In the genomic region with DNA sequence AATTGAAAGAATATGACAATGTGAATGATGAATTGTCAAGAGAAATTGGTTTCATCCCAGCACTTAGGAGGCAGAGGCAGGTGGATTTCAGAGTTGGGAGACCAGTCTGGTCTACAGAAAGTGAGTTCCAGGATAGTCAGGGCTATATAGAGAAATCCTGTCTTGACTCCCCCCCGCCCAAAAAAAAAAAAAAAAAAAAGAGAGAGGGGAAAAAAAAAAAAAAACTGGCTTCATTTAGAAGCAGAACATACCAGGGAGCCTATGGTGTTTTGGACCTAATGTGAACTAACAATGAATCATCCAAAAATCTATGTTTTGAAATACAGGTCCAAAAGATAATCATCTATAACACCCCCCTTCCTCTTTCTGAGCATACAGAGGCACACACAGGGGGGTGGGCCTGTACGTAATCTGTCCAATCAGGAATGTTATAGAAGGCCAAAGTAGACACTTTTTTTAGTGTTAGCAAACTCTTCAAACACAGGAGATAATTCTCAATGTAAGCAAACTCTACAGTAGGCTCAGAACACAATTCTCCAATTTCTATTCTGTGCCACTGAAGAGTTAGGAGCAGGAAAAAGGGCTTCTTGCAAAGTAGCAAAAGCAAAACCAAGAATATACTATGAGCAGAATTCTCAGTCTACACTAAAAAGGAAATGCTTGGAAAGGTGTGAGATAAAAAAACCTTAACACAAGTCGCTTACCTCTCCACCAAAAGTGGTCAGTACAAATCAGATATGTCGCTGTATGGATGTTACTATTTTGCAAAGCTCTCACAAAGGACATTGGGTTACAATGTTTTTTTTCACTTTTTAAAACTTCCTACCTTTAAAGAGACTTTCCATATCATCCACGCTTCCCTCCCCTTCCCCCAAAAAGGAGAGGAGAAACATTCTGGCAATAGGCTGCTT, we compare ENCODE assay signal across 8 mouse cellular contexts. TPM values are rescaled to one million over a fixed set of nuclear protein-coding genes. Genes with fewer than 3 reads are reported as not detected.
DNase-seq lines count a peak whose midpoint lies in the region; ATAC-seq and TF ChIP-seq lines count a peak whose summit lies in the region.

No protein-coding gene starts in this region.

- no peaks in the 10 kb centered on the region for H3K27me3 ChIP-seq in lung, embryonic 14.5 days (ENCODE audit: insufficient read depth, low read length)
- H3K27me3 ChIP-seq in forebrain, embryonic 10.5 days (ENCODE audit: poor library complexity, severe bottlenecking), result no peaks in the 10 kb centered on the region
- no peaks in the 10 kb centered on the region for H3K27me3 ChIP-seq in limb, embryonic 12.5 days
- H3K27me3 ChIP-seq in neural tube, embryonic 15.5 days (replicated peaks), result no peaks in the 10 kb centered on the region

- H3K4me2 ChIP-seq in lung, embryonic 14.5 days, result peak overlapping the region; percentile 82
- H3K4me2 ChIP-seq in limb, embryonic 12.5 days, result peak overlapping the region; percentile 77
- peak overlapping the region; percentile 87 for H3K4me2 ChIP-seq in neural tube, embryonic 15.5 days

- DNase-seq in lung, embryonic 14.5 days, result no peak
- no peak for DNase-seq in lung, postnatal 14 days
- no peak for DNase-seq in forebrain, embryonic 10.5 days (ENCODE audit: extremely low spot score, low spot score)
- DNase-seq in urinary bladder, postnatal 14 days (ENCODE audit: low spot score), result no peak
- no peak for DNase-seq in spleen, postnatal 14 days (ENCODE audit: low spot score in 2 of 2)

- no peak overlapping the region for H3K27ac ChIP-seq in lung, embryonic 14.5 days (ENCODE audit: low read depth)
- H3K27ac ChIP-seq in forebrain, embryonic 10.5 days, result peak overlapping the region; percentile 100
- H3K27ac ChIP-seq in limb, embryonic 12.5 days, result no peak overlapping the region
- H3K27ac ChIP-seq in neural tube, embryonic 15.5 days (replicated peaks), result no peak overlapping the region

- WGBS in lung, embryonic 14.5 days, result 44% methylated on average over 5 of the region's 5 CpGs
- 58% methylated on average over 5 of the region's 5 CpGs for WGBS in forebrain, embryonic 10.5 days
- WGBS in limb, embryonic 12.5 days, result 67% methylated on average over 5 of the region's 5 CpGs
- 72% methylated on average over 5 of the region's 5 CpGs for WGBS in neural tube, embryonic 15.5 days

- H3K4me1 ChIP-seq in lung, embryonic 14.5 days (ENCODE audit: insufficient read depth), result peaks cover 12% of the 10 kb centered on the region; the same call in 1 of the 2 replicates
- H3K4me1 ChIP-seq in forebrain, embryonic 10.5 days, result peaks cover 55% of the 10 kb centered on the region
- H3K4me1 ChIP-seq in limb, embryonic 12.5 days (replicated peaks), result peaks cover 30% of the 10 kb centered on the region
- peaks cover 40% of the 10 kb centered on the region for H3K4me1 ChIP-seq in neural tube, embryonic 15.5 days

- no peaks in the 10 kb centered on the region for H3K9me3 ChIP-seq in lung, embryonic 14.5 days (ENCODE audit: low read depth, low read length)
- no peaks in the 10 kb centered on the region for H3K9me3 ChIP-seq in forebrain, embryonic 10.5 days
- H3K9me3 ChIP-seq in limb, embryonic 12.5 days, result no peaks in the 10 kb centered on the region
- no peaks in the 10 kb centered on the region for H3K9me3 ChIP-seq in neural tube, embryonic 15.5 days (replicated peaks)

- H3K36me3 ChIP-seq in lung, embryonic 14.5 days (ENCODE audit: insufficient read depth), result peaks cover 56% of the 10 kb centered on the region
- H3K36me3 ChIP-seq in forebrain, embryonic 10.5 days (replicated peaks), result peaks cover 68% of the 10 kb centered on the region
- H3K36me3 ChIP-seq in limb, embryonic 12.5 days, result peaks cover 54% of the 10 kb centered on the region
- peaks cover 42% of the 10 kb centered on the region for H3K36me3 ChIP-seq in neural tube, embryonic 15.5 days

- H3K4me3 ChIP-seq in lung, embryonic 14.5 days (ENCODE audit: low read depth, low read length), result peak overlapping the region; percentile 89
- peak overlapping the region; percentile 95 for H3K4me3 ChIP-seq in forebrain, embryonic 10.5 days
- peak overlapping the region; percentile 89 for H3K4me3 ChIP-seq in limb, embryonic 12.5 days (replicated peaks)
- H3K4me3 ChIP-seq in neural tube, embryonic 15.5 days (replicated peaks), result peak overlapping the region; percentile 95

- ATAC-seq in lung, embryonic 14.5 days (ENCODE audit: insufficient read depth), result no peak
- ATAC-seq in limb, embryonic 12.5 days (ENCODE audit: insufficient number of reproducible peaks, insufficient read depth, low FRiP score, low TSS enrichment, low read depth), result no peak
- no peak for ATAC-seq in neural tube, embryonic 15.5 days (ENCODE audit: low FRiP score)
- no peak for ATAC-seq in erythroid progenitor cell, adult 5-6 weeks (replicated peaks; ENCODE audit: low FRiP score, poor library complexity, severe bottlenecking)

- peak overlapping the region; percentile 59 for H3K9ac ChIP-seq in lung, embryonic 14.5 days
- peak overlapping the region; percentile 93 for H3K9ac ChIP-seq in limb, embryonic 12.5 days (replicated peaks)
- peak overlapping the region; percentile 51 for H3K9ac ChIP-seq in neural tube, embryonic 15.5 days (replicated peaks)

- TF ChIP-seq CTCF in lung, embryonic 14.5 days (IDR thresholded peaks at IDR 0.05; ENCODE audit: low read depth), result no peak

RNA-seq across cellular contexts. Expression of a gene that starts 1.7 kb away (rescaled TPM):
- polyA plus RNA-seq in lung, embryonic 14.5 days (2014; fragmentation: Nextera tagmentation; extraction: Ambion mirVana), result 81.2 and 83.4 TPM in 2 replicates
- 98.3 and 99.9 TPM in 2 replicates for polyA plus RNA-seq in forebrain, embryonic 10.5 days (2016; fragmentation: Nextera tagmentation; extraction: Ambion mirVana)
- 60.2 and 62.7 TPM in 2 replicates for polyA plus RNA-seq in limb, embryonic 12.5 days (2016; fragmentation: Nextera tagmentation; extraction: Ambion mirVana)
- polyA plus RNA-seq in neural tube, embryonic 15.5 days (2015; fragmentation: Nextera tagmentation; extraction: Ambion mirVana), result 26.7 and 32.2 TPM in 2 replicates
- total RNA-seq in erythroid progenitor cell, adult 5-6 weeks (2015; ENCODE audit: low replicate concordance), result 116 and 118 TPM in 2 replicates
- total RNA-seq in erythroid progenitor cell, adult 5-6 weeks (2017; ENCODE audit: low replicate concordance), result 267 and 391 TPM in 2 replicates

RNA-seq across cellular contexts. Expression of a gene that starts 34.7 kb away (rescaled TPM):
- 9.4 and 10.8 TPM in 2 replicates for polyA plus RNA-seq in lung, embryonic 14.5 days (2014; fragmentation: Nextera tagmentation; extraction: Ambion mirVana)
- polyA plus RNA-seq in forebrain, embryonic 10.5 days (2016; fragmentation: Nextera tagmentation; extraction: Ambion mirVana), result 3.9 and 4.0 TPM in 2 replicates
- 8.0 and 8.7 TPM in 2 replicates for polyA plus RNA-seq in limb, embryonic 12.5 days (2016; fragmentation: Nextera tagmentation; extraction: Ambion mirVana)
- polyA plus RNA-seq in neural tube, embryonic 15.5 days (2015; fragmentation: Nextera tagmentation; extraction: Ambion mirVana), result 8.8 and 9.5 TPM in 2 replicates
- 1.4 and 15.9 TPM in 2 replicates for total RNA-seq in erythroid progenitor cell, adult 5-6 weeks (2015; ENCODE audit: low replicate concordance)
- total RNA-seq in erythroid progenitor cell, adult 5-6 weeks (2017; ENCODE audit: low replicate concordance), result 1.3 TPM in 1 of 2 replicates, not detected in the other
